7 mouse cellular contexts compared by ENCODE assay signal in genomic region chr7:4752821-4753570, GRCm38 (mm10). TPM values are rescaled to one million over a fixed set of nuclear protein-coding genes. Genes with fewer than 3 reads are reported as not detected.
A peak's percentile ranks its signal among the peaks of the same experiment; 100 is the strongest.
DNase-seq lines count a peak whose midpoint lies in the region; ATAC-seq and TF ChIP-seq lines count a peak whose summit lies in the region.

Gene Cox6b2 (minus strand): TSS chr7:4753094.

- 3% methylated on average over 24 of the region's 24 CpGs for WGBS in embryonic facial prominence, embryonic 10.5 days
- 9% methylated on average over 24 of the region's 24 CpGs for WGBS in heart, adult 2 months
- 5% methylated on average over 24 of the region's 24 CpGs for WGBS in limb, embryonic 14.5 days
- 3% methylated on average over 24 of the region's 24 CpGs for WGBS in midbrain, embryonic 15.5 days

- H3K79me2 ChIP-seq in heart, adult 2 months (replicated peaks; ENCODE audit: control insufficient read depth, insufficient read depth, low read length): no peaks in the 10 kb centered on the region

- H3K4me1 ChIP-seq in embryonic facial prominence, embryonic 10.5 days: peaks cover 21% of the 10 kb centered on the region
- no peaks in the 10 kb centered on the region for H3K4me1 ChIP-seq in heart, adult 2 months (ENCODE audit: control insufficient read depth, insufficient read depth, low read length)
- H3K4me1 ChIP-seq in limb, embryonic 14.5 days (ENCODE audit: control insufficient read depth, insufficient read depth, low read length): peaks cover 9% of the 10 kb centered on the region
- peaks cover 18% of the 10 kb centered on the region for H3K4me1 ChIP-seq in midbrain, embryonic 15.5 days

- H3K4me2 ChIP-seq in limb, embryonic 14.5 days (replicated peaks; ENCODE audit: low read depth, low read length, severe bottlenecking): peak within 1 kb of the TSS; percentile 51
- H3K4me2 ChIP-seq in midbrain, embryonic 15.5 days: peak within 1 kb of the TSS; percentile 56

- peak within 1 kb of the TSS; percentile 85 for H3K27ac ChIP-seq in embryonic facial prominence, embryonic 10.5 days (replicated peaks)
- no peak within 1 kb of the TSS for H3K27ac ChIP-seq in heart, adult 2 months
- peak within 1 kb of the TSS; percentile 63 for H3K27ac ChIP-seq in limb, embryonic 14.5 days (replicated peaks; ENCODE audit: low read depth, low read length)
- no peak within 1 kb of the TSS for H3K27ac ChIP-seq in midbrain, embryonic 15.5 days

- DNase-seq in adrenal gland, postnatal 14 days: peak; percentile 91
- peak; percentile 94 for DNase-seq in embryonic facial prominence, embryonic 10.5 days (ENCODE audit: low spot score)
- peak; percentile 56 to 66 for DNase-seq in heart, adult 2 months
- DNase-seq in kidney, adult 11 months: peak; percentile 78
- DNase-seq in limb, embryonic 14.5 days (ENCODE audit: low spot score): peak; percentile 98
- peak; percentile 50 to 55 for DNase-seq in spleen, adult 18-20 months

- no peak for TF ChIP-seq POLR2A in heart, adult 2 months (IDR thresholded peaks at IDR 0.05; ENCODE audit: insufficient read depth, low read depth, low read length)
- peak; percentile 58; the same call in 1 of the 2 replicates for TF ChIP-seq POLR2A in limb, embryonic 14.5 days (IDR thresholded peaks at IDR 0.05; ENCODE audit: borderline replicate concordance, extremely low read depth, insufficient read depth, insufficient read length)

- H3K9ac ChIP-seq in heart, adult 2 months (ENCODE audit: low read depth, low read length): no peak within 1 kb of the TSS
- peak within 1 kb of the TSS; percentile 52 for H3K9ac ChIP-seq in limb, embryonic 14.5 days (ENCODE audit: low read depth, low read length, severe bottlenecking)
- peak within 1 kb of the TSS; percentile 12; the same call in 1 of the 2 replicates for H3K9ac ChIP-seq in midbrain, embryonic 15.5 days

- H3K9me3 ChIP-seq in embryonic facial prominence, embryonic 10.5 days: peaks cover 3% of the 10 kb centered on the region; the same call in 1 of the 2 replicates
- no peaks in the 10 kb centered on the region for H3K9me3 ChIP-seq in limb, embryonic 14.5 days (ENCODE audit: control insufficient read depth, low read length)
- no peaks in the 10 kb centered on the region for H3K9me3 ChIP-seq in midbrain, embryonic 15.5 days

- no peak for TF ChIP-seq CTCF in heart, adult 2 months (IDR thresholded peaks at IDR 0.05)

- intact Hi-C loops in heart, adult 2 months (cut with DNase I): no loop called here

- no peak for TF ChIP-seq EP300 in heart, adult 2 months (IDR thresholded peaks at IDR 0.05; ENCODE audit: insufficient read depth, low read depth, low read length)

- H3K36me3 ChIP-seq in embryonic facial prominence, embryonic 10.5 days (replicated peaks): peaks cover 6% of the 10 kb centered on the region; the same call in 1 of the 2 replicates
- no peaks in the 10 kb centered on the region for H3K36me3 ChIP-seq in heart, adult 2 months (ENCODE audit: control insufficient read depth, insufficient read depth, low read length)
- no peaks in the 10 kb centered on the region for H3K36me3 ChIP-seq in limb, embryonic 14.5 days (ENCODE audit: control insufficient read depth, insufficient read depth, low read length)
- no peaks in the 10 kb centered on the region for H3K36me3 ChIP-seq in midbrain, embryonic 15.5 days (replicated peaks)

- H3K27me3 ChIP-seq in embryonic facial prominence, embryonic 10.5 days (replicated peaks; ENCODE audit: low read depth, poor library complexity, severe bottlenecking): peaks cover 12% of the 10 kb centered on the region
- no peaks in the 10 kb centered on the region for H3K27me3 ChIP-seq in heart, adult 2 months (ENCODE audit: control insufficient read depth, insufficient read depth, low read length)
- H3K27me3 ChIP-seq in limb, embryonic 14.5 days (ENCODE audit: control insufficient read depth, insufficient read depth, low read length): no peaks in the 10 kb centered on the region
- no peaks in the 10 kb centered on the region for H3K27me3 ChIP-seq in midbrain, embryonic 15.5 days (replicated peaks)

- peak; percentile 95 for ATAC-seq in limb, embryonic 14.5 days (ENCODE audit: low FRiP score, low read depth)
- ATAC-seq in midbrain, embryonic 15.5 days (replicated peaks): peak; percentile 93

- H3K4me3 ChIP-seq in embryonic facial prominence, embryonic 10.5 days: peak within 1 kb of the TSS; percentile 59
- H3K4me3 ChIP-seq in heart, adult 2 months: no peak within 1 kb of the TSS
- peak within 1 kb of the TSS; percentile 39 for H3K4me3 ChIP-seq in limb, embryonic 14.5 days (replicated peaks; ENCODE audit: low read length)
- peak within 1 kb of the TSS; percentile 37 for H3K4me3 ChIP-seq in midbrain, embryonic 15.5 days

RNA-seq across cellular contexts. Expression of gene Cox6b2, which starts in this region (rescaled TPM):
- total RNA-seq in adrenal gland, postnatal 14 days (2021): 28.1 and 31.3 TPM in 2 replicates
- 42.5 and 46.0 TPM in 2 replicates for polyA plus RNA-seq in embryonic facial prominence, embryonic 10.5 days (2016; fragmentation: Nextera tagmentation; extraction: Ambion mirVana)
- total RNA-seq in heart, adult 2 months (2021): 1 to 10 TPM; 1.7 to 3.5 TPM
- 7.7 and 8.6 TPM in 2 replicates for polyA plus RNA-seq in heart, adult 2 months (2012; rRNA removed)
- polyA plus RNA-seq in limb, embryonic 14.5 days (2012; rRNA removed): 91.7 and 127 TPM in 2 replicates
- polyA plus RNA-seq in limb, embryonic 14.5 days (2014; fragmentation: Nextera tagmentation; extraction: Ambion mirVana): 44.7 and 48.9 TPM in 2 replicates
- polyA plus RNA-seq in midbrain, embryonic 15.5 days (2015; fragmentation: Nextera tagmentation; extraction: Ambion mirVana): 21.6 and 23.6 TPM in 2 replicates

Comparison
In these comparisons a context has a peak if more than half of its experiments do, and no peak if none do; other contexts are left out.
1. H3K27ac ChIP-seq: peak in embryonic facial prominence, embryonic 10.5 days (single experiment) and limb, embryonic 14.5 days (single experiment); none in heart, adult 2 months (single experiment) and midbrain, embryonic 15.5 days (single experiment).
2. Peak in every context shown above with its lines, with median percentiles within 50 percentile points of each other: DNase-seq.